8 mouse cellular contexts compared by ENCODE assay signal in genomic region chr16:44058745-44059144, GRCm38 (mm10). TPM values are rescaled to one million over a fixed set of nuclear protein-coding genes. Genes with fewer than 3 reads are reported as not detected.
DNase-seq lines count a peak whose midpoint lies in the region; ATAC-seq and TF ChIP-seq lines count a peak whose summit lies in the region.

No protein-coding gene starts in this region.

- intact Hi-C loops in heart, adult 2 months (cut with DNase I), result no loop called here

- no peak overlapping the region for H3K27ac ChIP-seq in heart, adult 2 months
- H3K27ac ChIP-seq in heart, embryonic 11.5 days (ENCODE audit: low read depth, low read length), result no peak overlapping the region
- no peak overlapping the region for H3K27ac ChIP-seq in spleen, adult 2 months (ENCODE audit: insufficient read depth, low read length)

- no peaks in the 10 kb centered on the region for H3K9me3 ChIP-seq in heart, embryonic 11.5 days (replicated peaks; ENCODE audit: control insufficient read depth, low read length)

- 17% methylated on average over 10 of the region's 10 CpGs for WGBS in heart, adult 2 months
- WGBS in heart, embryonic 11.5 days (ENCODE audit: insufficient replicate concordance), result 25% methylated on average over 10 of the region's 10 CpGs
- 26% methylated on average over 10 of the region's 10 CpGs for WGBS in spleen, adult 2 months

- no peaks in the 10 kb centered on the region for H3K27me3 ChIP-seq in heart, adult 2 months (ENCODE audit: control insufficient read depth, insufficient read depth, low read length)
- H3K27me3 ChIP-seq in heart, embryonic 11.5 days (ENCODE audit: control insufficient read depth, insufficient read depth, low read length), result no peaks in the 10 kb centered on the region
- H3K27me3 ChIP-seq in spleen, adult 2 months (ENCODE audit: control insufficient read depth, insufficient read depth, low read length), result no peaks in the 10 kb centered on the region

- H3K4me1 ChIP-seq in heart, adult 2 months (ENCODE audit: control insufficient read depth, insufficient read depth, low read length), result no peaks in the 10 kb centered on the region
- no peaks in the 10 kb centered on the region for H3K4me1 ChIP-seq in heart, embryonic 11.5 days (ENCODE audit: control insufficient read depth, insufficient read depth, low read length)
- peaks cover 3% of the 10 kb centered on the region; the same call in 1 of the 2 replicates for H3K4me1 ChIP-seq in spleen, adult 2 months (ENCODE audit: control insufficient read depth, insufficient read depth, insufficient read length)

- no peak for TF ChIP-seq POLR2A in heart, adult 2 months (IDR thresholded peaks at IDR 0.05; ENCODE audit: insufficient read depth, low read depth, low read length)
- TF ChIP-seq POLR2A in spleen, adult 2 months (IDR thresholded peaks at IDR 0.05; ENCODE audit: low read depth, low read length), result no peak

- H3K4me2 ChIP-seq in heart, embryonic 11.5 days, result no peak overlapping the region

- peak; percentile 94 for TF ChIP-seq CTCF in heart, adult 2 months (IDR thresholded peaks at IDR 0.05)
- TF ChIP-seq CTCF in spleen, adult 2 months (IDR thresholded peaks at IDR 0.05; ENCODE audit: extremely low read depth, insufficient read depth, insufficient read length, insufficient replicate concordance), result peak; percentile 72; the same call in 1 of the 2 replicates

- no peaks in the 10 kb centered on the region for H3K36me3 ChIP-seq in heart, adult 2 months (ENCODE audit: control insufficient read depth, insufficient read depth, low read length)
- H3K36me3 ChIP-seq in heart, embryonic 11.5 days (ENCODE audit: control insufficient read depth, insufficient read depth, low read length), result no peaks in the 10 kb centered on the region
- H3K36me3 ChIP-seq in spleen, adult 2 months (ENCODE audit: control insufficient read depth, insufficient read depth, low read length), result no peaks in the 10 kb centered on the region

- peak; percentile 48 to 61 for DNase-seq in heart, adult 2 months
- peak; percentile 47 for DNase-seq in T-cell, adult 2 months (ENCODE audit: low spot score)
- DNase-seq in cerebellum, postnatal 36 days, result peak; percentile 53 to 75
- peak; percentile 74 for DNase-seq in gastrocnemius, postnatal 10 days
- peak; percentile 82 for DNase-seq in layer of hippocampus, adult 9-10 months (ENCODE audit: low spot score)
- peak; percentile 84 for DNase-seq in lung, postnatal 36 days
- DNase-seq in spleen, adult 2 months (ENCODE audit: low read depth in 1 of 2, low spot score in 2 of 2), result peak; percentile 33 to 49

- TF ChIP-seq EP300 in heart, adult 2 months (IDR thresholded peaks at IDR 0.05; ENCODE audit: insufficient read depth, low read depth, low read length), result no peak

- H3K9ac ChIP-seq in heart, adult 2 months (ENCODE audit: low read depth, low read length), result no peak overlapping the region
- H3K9ac ChIP-seq in heart, embryonic 11.5 days (ENCODE audit: low read depth, low read length), result no peak overlapping the region

- no peak for ATAC-seq in heart, embryonic 11.5 days (replicated peaks; ENCODE audit: insufficient number of reproducible peaks, low FRiP score, low TSS enrichment)

- H3K4me3 ChIP-seq in heart, adult 2 months, result no peak overlapping the region
- H3K4me3 ChIP-seq in heart, embryonic 11.5 days (ENCODE audit: low read depth, low read length), result no peak overlapping the region
- H3K4me3 ChIP-seq in spleen, adult 2 months (ENCODE audit: extremely low read depth, insufficient read depth, insufficient read length), result no peak overlapping the region

- H3K79me2 ChIP-seq in heart, adult 2 months (replicated peaks; ENCODE audit: control insufficient read depth, insufficient read depth, low read length), result no peaks in the 10 kb centered on the region

RNA-seq across cellular contexts. Expression of gene Gramd1c, which starts 4.4 kb away (rescaled TPM):
- total RNA-seq in heart, adult 2 months (2021), result under 1 TPM; 0.37 to 0.50 TPM
- polyA plus RNA-seq in heart, adult 2 months (2012; rRNA removed), result 0.37 and 1.1 TPM in 2 replicates
- 6.3 and 10.4 TPM in 2 replicates for polyA plus RNA-seq in heart, embryonic 11.5 days (2014; fragmentation: Nextera tagmentation; extraction: Ambion mirVana)
- 1 to 10 TPM; 1.4 to 1.7 TPM for total RNA-seq in gastrocnemius, postnatal 10 days (2021)
- polyA plus RNA-seq in spleen, adult 2 months (2012; rRNA removed), result 0.30 and 0.32 TPM in 2 replicates
